Mouse (Mus musculus) small intestine, adult 2 months (tissue): Measurements from ENCODE around the gene Ndufa4l2.

Experiments used
- CTCF ChIP-seq: fragments of 200-500 bp; IDR thresholded peaks from 2 replicates; pipeline ENCODE4 v1.5.1; 2012; ENCODE audit warnings: low read depth, mild to moderate bottlenecking, control low read depth, inconsistent platforms, low read length, moderate library complexity, mixed read lengths; ENCODE audit not compliant: insufficient replicate concordance, insufficient read length; ENCODE audit errors: extremely low read depth
- POLR2A ChIP-seq: fragments of 200-500 bp; IDR thresholded peaks from 2 replicates; pipeline ENCODE4 v1.6.1; 2012; ENCODE audit warnings: low read depth, mild to moderate bottlenecking, control low read depth, inconsistent platforms, low read length, moderate library complexity

- no peak for TF ChIP-seq CTCF
- no peak for TF ChIP-seq POLR2A
These were observed 3.7 kb upstream of the Ndufa4l2 start for GRCm38 (mm10) chr10:127510895-127511617.
